Mouse (Mus musculus) heart, embryonic 13.5 days (tissue): ENCODE results near the gene Lypd6b. TPM values are rescaled to one million over a fixed set of nuclear protein-coding genes. Genes with fewer than 3 reads are reported as not detected.

Experiments
- ATAC-seq: fragments of 200-750 bp; cut with Nextera tagmentation; 2 replicates; pipeline ENCODE4 v1.8.0; 2017; ENCODE audit warnings: moderate TSS enrichment; ENCODE audit not compliant: insufficient number of reproducible peaks, low FRiP score, low TSS enrichment; ENCODE audit errors: extremely low read depth
- H3K27ac ChIP-seq: fragments of 300-500 bp; sonication (generic); replicated peaks from 2 replicates; pipeline ENCODE4 v1.5.1; 2015; ENCODE audit warnings: moderate library complexity, mild to moderate bottlenecking, inconsistent platforms
- H3K27me3 ChIP-seq: fragments of 300-500 bp; sonication (generic); replicated peaks from 2 replicates; pipeline ENCODE4 v1.6.1; 2015; ENCODE audit warnings: mild to moderate bottlenecking, inconsistent platforms
- H3K36me3 ChIP-seq: fragments of 300-500 bp; sonication (generic); 2 replicates; pipeline ENCODE4 v1.6.1; 2015; ENCODE audit warnings: mild to moderate bottlenecking, inconsistent platforms
- H3K4me1 ChIP-seq: fragments of 300-500 bp; sonication (generic); 2 replicates; pipeline ENCODE4 v1.6.1; 2015; ENCODE audit warnings: inconsistent platforms
- H3K4me2 ChIP-seq: fragments of 300-500 bp; sonication (generic); 2 replicates; pipeline ENCODE4 v1.6.1; 2015; ENCODE audit warnings: inconsistent platforms, mild to moderate bottlenecking, moderate library complexity
- H3K4me3 ChIP-seq: fragments of 300-500 bp; sonication (generic); 2 replicates; pipeline ENCODE4 v1.5.1; 2015; ENCODE audit warnings: moderate library complexity, mild to moderate bottlenecking, inconsistent platforms
- H3K9ac ChIP-seq: fragments of 300-500 bp; sonication (generic); 2 replicates; pipeline ENCODE4 v1.6.1; 2015; ENCODE audit warnings: inconsistent platforms, mild to moderate bottlenecking, moderate library complexity
- H3K9me3 ChIP-seq: fragments of 300-500 bp; sonication (generic); 2 replicates; pipeline ENCODE4 v1.6.1; 2016; ENCODE audit warnings: inconsistent platforms
- WGBS: fragments of 180-500 bp; shearing (Covaris S2); methylation state at CpG from one replicate; pipeline ENCODE4 v1.1.7; 2015; ENCODE audit warnings: mixed read lengths; 5-methylcytosine and 5-hydroxymethylcytosine counted together
- polyA plus RNA-seq: library from polyadenylated mRNA; unstranded; fragments of >200 nt; fragmentation: Nextera tagmentation; extraction: Ambion mirVana; gene quantifications from 2 replicates; pipeline ENCODE4 v1.2.1, GENCODE M21; 2015

Lypd6b gene
- polyA plus RNA-seq, 1 experiment from 2014 or later, result 2.5 TPM

- Histone ChIP-seq H3K36me3 (no peaks in the 10 kb centered on the region), H3K4me1 (peaks cover 10% of the 10 kb centered on the region), H3K4me3 (no peak overlapping the region), H3K4me2 (no peak overlapping the region), H3K9me3 (no peaks in the 10 kb centered on the region), H3K27me3 (no peaks in the 10 kb centered on the region), H3K9ac (no peak overlapping the region), H3K27ac (no peak overlapping the region)
- 92% methylated on average over 1 of the region's 1 CpGs for WGBS
- ATAC-seq, result no peak
Measured at GRCm38 (mm10) chr2:49881002-49881401, 93.5 kb downstream of the Lypd6b start.

GRCm38 (mm10) chr2:49882461-49882860 lies 95.0 kb downstream of the Lypd6b start:
- no peak overlapping the region for H3K4me3 ChIP-seq
- no peak overlapping the region for H3K9ac ChIP-seq
- WGBS, result 88% methylated on average over 1 of the region's 1 CpGs
- H3K4me2 ChIP-seq, result no peak overlapping the region
- H3K9me3 ChIP-seq, result no peaks in the 10 kb centered on the region
- no peaks in the 10 kb centered on the region for H3K36me3 ChIP-seq
- peaks cover 10% of the 10 kb centered on the region for H3K4me1 ChIP-seq
- ATAC-seq, result no peak
- no peak overlapping the region for H3K27ac ChIP-seq
- H3K27me3 ChIP-seq, result no peaks in the 10 kb centered on the region

GRCm38 (mm10) chr2:49883990-49884389 lies 96.5 kb downstream of the Lypd6b start:
- no peak overlapping the region for H3K9ac ChIP-seq
- no peak overlapping the region for H3K4me3 ChIP-seq
- no peak overlapping the region for H3K4me2 ChIP-seq
- H3K36me3 ChIP-seq, result no peaks in the 10 kb centered on the region
- H3K27me3 ChIP-seq, result no peaks in the 10 kb centered on the region
- H3K9me3 ChIP-seq, result no peaks in the 10 kb centered on the region
- WGBS, result 58% methylated on average over 3 of the region's 3 CpGs
- H3K27ac ChIP-seq, result no peak overlapping the region
- H3K4me1 ChIP-seq, result peaks cover 14% of the 10 kb centered on the region
- no peak for ATAC-seq

- Histone ChIP-seq H3K9me3 (no peaks in the 10 kb centered on the region), H3K4me1 (peaks cover 6% of the 10 kb centered on the region; the same call in 1 of the 2 replicates), H3K4me3 (no peak overlapping the region), H3K9ac (no peak overlapping the region), H3K4me2 (no peak overlapping the region), H3K36me3 (no peaks in the 10 kb centered on the region), H3K27ac (no peak overlapping the region), H3K27me3 (no peaks in the 10 kb centered on the region)
- no peak for ATAC-seq
- 78% methylated on average over 4 of the region's 4 CpGs for WGBS
Measured at GRCm38 (mm10) chr2:49886209-49886608, 98.7 kb downstream of the Lypd6b start.

GRCm38 (mm10) chr2:49888346-49888745 lies 100.9 kb downstream of the Lypd6b start:
- Histone ChIP-seq H3K4me2 (no peak overlapping the region), H3K9ac (no peak overlapping the region), H3K27ac (no peak overlapping the region), H3K36me3 (no peaks in the 10 kb centered on the region), H3K27me3 (no peaks in the 10 kb centered on the region), H3K4me3 (no peak overlapping the region), H3K9me3 (no peaks in the 10 kb centered on the region), H3K4me1 (peaks cover 6% of the 10 kb centered on the region; the same call in 1 of the 2 replicates)
- no peak for ATAC-seq
- 77% methylated on average over 4 of the region's 4 CpGs for WGBS

GRCm38 (mm10) chr2:49890727-49891126 lies 103.2 kb downstream of the Lypd6b start:
- no peak for ATAC-seq

GRCm38 (mm10) chr2:49909838-49910407 lies 122.4 kb downstream of the Lypd6b start:
- Histone ChIP-seq H3K9ac (no peak overlapping the region), H3K27me3 (no peaks in the 10 kb centered on the region), H3K4me2 (no peak overlapping the region), H3K4me1 (peaks cover 12% of the 10 kb centered on the region), H3K4me3 (no peak overlapping the region), H3K9me3 (no peaks in the 10 kb centered on the region), H3K27ac (no peak overlapping the region), H3K36me3 (no peaks in the 10 kb centered on the region)
- WGBS, result 79% methylated on average over 6 of the region's 6 CpGs
- no peak for ATAC-seq

More at GRCm38 (mm10) chr2:49890727-49891126, 103.2 kb downstream of the Lypd6b start:
- H3K4me3 ChIP-seq, result no peak overlapping the region
- H3K27ac ChIP-seq, result no peak overlapping the region
- 23% methylated on average over 2 of the region's 2 CpGs for WGBS
- H3K36me3 ChIP-seq, result no peaks in the 10 kb centered on the region
- peaks cover 6% of the 10 kb centered on the region; the same call in 1 of the 2 replicates for H3K4me1 ChIP-seq
- H3K9me3 ChIP-seq, result no peaks in the 10 kb centered on the region
- H3K27me3 ChIP-seq, result no peaks in the 10 kb centered on the region
- no peak overlapping the region for H3K4me2 ChIP-seq
- H3K9ac ChIP-seq, result no peak overlapping the region

- 81% methylated on average over 7 of the region's 7 CpGs for WGBS
- H3K4me1 ChIP-seq, result peaks cover 12% of the 10 kb centered on the region
- H3K4me3 ChIP-seq, result no peak overlapping the region
- H3K36me3 ChIP-seq, result no peaks in the 10 kb centered on the region
- H3K27ac ChIP-seq, result no peak overlapping the region
- H3K4me2 ChIP-seq, result no peak overlapping the region
- H3K27me3 ChIP-seq, result 0 out of 2 replicates have a peak, but pooled peaks cover 1% of the 10 kb centered on the region
- ATAC-seq, result no peak
- H3K9ac ChIP-seq, result no peak overlapping the region
- H3K9me3 ChIP-seq, result no peaks in the 10 kb centered on the region
Measured at GRCm38 (mm10) chr2:49911296-49912034, 124.0 kb downstream of the Lypd6b start.

GRCm38 (mm10) chr2:49912261-49912895 lies 124.9 kb downstream of the Lypd6b start:
- H3K4me1 ChIP-seq, result peaks cover 12% of the 10 kb centered on the region
- H3K4me3 ChIP-seq, result no peak overlapping the region
- no peak overlapping the region for H3K27ac ChIP-seq
- H3K9ac ChIP-seq, result no peak overlapping the region
- H3K36me3 ChIP-seq, result no peaks in the 10 kb centered on the region
- WGBS, result 79% methylated on average over 3 of the region's 3 CpGs
- no peak for ATAC-seq
- no peak overlapping the region for H3K4me2 ChIP-seq
- no peaks in the 10 kb centered on the region for H3K9me3 ChIP-seq
- 0 out of 2 replicates have a peak, but pooled peaks cover 4% of the 10 kb centered on the region for H3K27me3 ChIP-seq

GRCm38 (mm10) chr2:49917489-49917888 lies 130.0 kb downstream of the Lypd6b start:
- H3K9ac ChIP-seq, result no peak overlapping the region
- H3K27ac ChIP-seq, result no peak overlapping the region
- 0 out of 2 replicates have a peak, but pooled peaks cover 4% of the 10 kb centered on the region for H3K27me3 ChIP-seq
- no peaks in the 10 kb centered on the region for H3K9me3 ChIP-seq
- no peak for ATAC-seq
- H3K4me3 ChIP-seq, result no peak overlapping the region
- no peaks in the 10 kb centered on the region for H3K36me3 ChIP-seq
- no peaks in the 10 kb centered on the region for H3K4me1 ChIP-seq
- 76% methylated on average over 10 of the region's 10 CpGs for WGBS
- H3K4me2 ChIP-seq, result no peak overlapping the region

GRCm38 (mm10) chr2:49918132-49918531 lies 130.6 kb downstream of the Lypd6b start:
- WGBS, result 66% methylated on average over 4 of the region's 4 CpGs
- 0 out of 2 replicates have a peak, but pooled peaks cover 4% of the 10 kb centered on the region for H3K27me3 ChIP-seq
- no peak for ATAC-seq
- no peaks in the 10 kb centered on the region for H3K4me1 ChIP-seq
- no peak overlapping the region for H3K27ac ChIP-seq
- no peak overlapping the region for H3K4me3 ChIP-seq
- H3K4me2 ChIP-seq, result no peak overlapping the region
- no peaks in the 10 kb centered on the region for H3K9me3 ChIP-seq
- H3K36me3 ChIP-seq, result no peaks in the 10 kb centered on the region
- no peak overlapping the region for H3K9ac ChIP-seq
